Mouse (Mus musculus) embryonic fibroblast, embryonic 13.5 days (primary cell): ENCODE measurements at regions not wholly inside any gene's neighbourhood (a gene's known extent, or its start where the extent isn't known, plus 50 kb on each side); places are given as distances from the start of the nearest gene placed in this dataset.

Source experiments
- H3K27ac ChIP-seq: 2 replicates; pipeline ENCODE4 v1.5.1; 2012; ENCODE audit warnings: low read length, control low read depth, inconsistent platforms; ENCODE audit not compliant: insufficient read depth
- H3K4me1 ChIP-seq: 2 replicates; pipeline ENCODE4 v1.6.1; 2011; ENCODE audit warnings: low read length; ENCODE audit not compliant: control insufficient read depth, insufficient read depth
- H3K4me3 ChIP-seq: 2 replicates; pipeline ENCODE4 v1.5.1; 2011; ENCODE audit warnings: mild to moderate bottlenecking, control low read depth, low read length; ENCODE audit not compliant: insufficient read depth
- CTCF ChIP-seq: IDR thresholded peaks from 2 replicates; pipeline ENCODE4 v1.5.1; 2011; ENCODE audit warnings: mild to moderate bottlenecking, control low read depth, low read length, moderate library complexity, borderline replicate concordance; ENCODE audit not compliant: insufficient read depth
- POLR2A ChIP-seq: IDR thresholded peaks from 2 replicates; pipeline ENCODE4 v1.6.1; 2011; ENCODE audit warnings: low read depth, mild to moderate bottlenecking, control low read depth, low read length, moderate library complexity

DNA sequence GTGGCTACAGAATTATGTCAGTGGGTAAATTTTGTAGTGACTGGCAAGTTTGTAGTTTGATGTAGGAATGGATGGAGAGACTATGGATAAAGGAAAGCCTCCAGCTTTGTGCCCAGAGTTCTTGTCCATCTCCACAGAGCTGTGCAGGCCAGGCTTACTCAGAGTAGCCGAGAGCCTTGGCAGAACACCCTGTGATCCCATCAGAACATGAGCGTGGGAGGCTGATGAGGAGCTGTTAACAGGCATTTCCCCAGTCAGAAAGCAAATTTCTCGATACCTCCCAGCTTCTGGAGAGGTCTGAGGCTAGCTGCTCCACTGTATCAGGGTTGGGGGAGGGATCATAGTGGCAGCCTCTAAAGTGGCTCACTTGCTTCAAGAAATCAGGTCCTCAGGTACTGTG, 107.8 kb downstream of the Cops8 start:
- H3K4me1 ChIP-seq, result no peaks in the 10 kb centered on the region
- TF ChIP-seq CTCF (no peak), POLR2A (no peak)
- no peak overlapping the region for H3K4me3 ChIP-seq
- H3K27ac ChIP-seq, result no peak overlapping the region

DNA sequence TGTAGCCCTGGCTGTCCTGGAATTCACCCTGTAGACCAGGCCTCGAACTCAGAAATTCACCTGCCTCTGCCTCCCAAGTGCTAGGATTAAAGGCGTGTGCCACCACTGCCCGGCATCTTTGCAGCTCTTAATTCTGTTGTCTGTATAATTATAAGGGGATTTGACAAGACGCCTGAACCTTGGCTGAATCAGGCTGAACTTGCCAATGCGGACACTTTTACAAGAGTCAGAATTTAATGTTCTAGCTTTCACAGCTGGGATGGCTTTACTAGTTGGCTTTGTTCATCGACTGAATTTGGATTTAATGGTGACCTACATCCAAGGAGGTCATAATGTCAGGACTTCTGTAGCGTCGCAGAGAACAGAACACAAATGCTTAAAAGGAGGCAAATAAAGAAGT, 108.3 kb downstream of the Cops8 start:
- no peak overlapping the region for H3K27ac ChIP-seq
- no peaks in the 10 kb centered on the region for H3K4me1 ChIP-seq
- no peak overlapping the region for H3K4me3 ChIP-seq
- no peak for TF ChIP-seq CTCF
- TF ChIP-seq POLR2A, result no peak
